Mouse (Mus musculus) right cerebral cortex, postnatal 25 days (tissue): ENCODE measurements around the gene AC124502.3.
A peak's percentile ranks its signal among the peaks of the same experiment; 100 is the strongest.
"Not testable (repeated sequence)": the region's sequence is repeated elsewhere in the genome, so short reads cannot be mapped to it uniquely, and the experiment has no call there.

Experiments
- DNase-seq: peaks from one replicate; pipeline ENCODE4 v3.0.0; 2022

Gene AC124502.3

DNA sequence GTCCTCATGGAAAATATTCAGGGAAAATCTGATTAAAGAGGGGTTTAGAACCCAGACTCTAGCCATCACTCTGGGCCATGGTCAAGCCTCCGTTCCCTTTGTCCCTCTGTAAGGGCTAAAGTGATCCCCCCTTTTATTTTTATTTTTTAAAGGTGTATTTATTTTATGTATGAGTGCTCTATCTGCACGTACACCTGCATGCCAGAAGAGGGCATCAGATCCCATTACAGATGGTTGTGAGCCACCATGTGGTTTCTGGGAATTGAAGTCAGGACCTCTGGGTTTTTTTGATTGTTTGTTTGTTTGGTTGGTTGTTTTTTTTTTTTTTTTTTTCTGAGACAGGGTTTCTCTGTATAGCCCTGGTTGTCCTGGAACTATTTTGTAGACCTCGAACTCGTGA, 47.8 kb downstream of the AC124502.3 start:
- not testable (repeated sequence) for DNase-seq

DNA sequence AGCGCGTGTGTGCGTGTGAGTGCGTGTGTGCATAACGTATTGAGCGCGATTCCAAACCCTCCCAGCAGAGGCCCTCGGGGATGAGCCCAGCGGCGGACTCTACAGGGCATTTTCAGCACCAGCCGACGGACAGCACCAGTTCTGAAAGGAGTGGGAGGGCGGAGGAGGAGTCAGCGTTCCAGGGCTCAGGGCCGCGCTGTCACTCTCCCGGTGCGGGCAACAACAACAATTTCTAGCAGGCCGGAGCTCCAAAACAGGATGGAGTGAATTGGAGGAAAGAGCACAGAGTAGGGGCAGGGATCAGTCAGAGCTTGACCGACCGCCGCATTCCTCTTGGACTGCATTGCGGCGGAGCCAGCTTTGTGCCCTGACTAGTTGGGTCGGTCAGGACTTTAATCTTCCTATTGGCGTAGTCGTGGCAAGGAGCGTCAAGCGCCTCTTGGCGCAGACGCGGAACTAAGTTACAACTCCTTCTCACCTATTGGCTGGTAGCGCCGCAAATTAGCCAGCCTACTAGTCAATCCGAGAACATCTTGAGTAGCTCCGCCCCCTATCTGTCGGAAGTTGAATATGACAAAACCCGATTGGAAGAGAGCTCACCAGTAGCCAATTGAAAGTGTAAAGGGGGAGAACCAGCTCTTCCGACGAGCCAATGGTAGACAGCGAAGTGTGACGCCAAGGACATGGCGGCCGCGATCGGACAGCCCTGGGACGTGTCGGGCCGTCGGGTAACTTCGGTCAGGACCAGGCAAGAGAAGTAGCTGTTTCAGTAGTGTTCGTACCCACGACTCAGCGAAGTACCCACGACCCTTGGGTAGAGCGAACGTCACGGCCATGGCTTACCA, 49.4 kb downstream of the AC124502.3 start, which contains the start of gene Yif1a:
Yif1a (plus strand) TSS at position 655 of the 845 bp plus-strand sequence.
- peak; percentile 92 for DNase-seq

DNA sequence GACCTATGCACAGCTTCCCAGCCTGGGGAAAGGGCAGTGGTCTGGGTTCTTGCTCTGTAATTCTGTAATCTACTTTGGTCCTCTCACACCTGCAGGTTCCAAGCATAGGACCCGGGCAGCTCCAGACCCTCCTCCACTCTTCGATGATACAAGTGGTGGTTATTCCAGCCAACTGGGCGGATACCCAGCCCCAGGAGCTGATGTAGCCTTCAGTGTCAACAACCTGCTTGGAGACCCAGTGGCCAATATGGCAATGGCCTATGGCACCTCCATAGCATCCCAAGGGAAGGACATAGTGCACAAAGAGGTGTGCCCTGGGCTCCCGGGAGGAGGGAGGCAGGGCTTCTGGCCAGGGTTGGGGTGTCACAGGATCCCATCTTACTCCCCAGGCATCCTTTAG, 50.6 kb downstream of the AC124502.3 start:
- DNase-seq = no peak

DNA sequence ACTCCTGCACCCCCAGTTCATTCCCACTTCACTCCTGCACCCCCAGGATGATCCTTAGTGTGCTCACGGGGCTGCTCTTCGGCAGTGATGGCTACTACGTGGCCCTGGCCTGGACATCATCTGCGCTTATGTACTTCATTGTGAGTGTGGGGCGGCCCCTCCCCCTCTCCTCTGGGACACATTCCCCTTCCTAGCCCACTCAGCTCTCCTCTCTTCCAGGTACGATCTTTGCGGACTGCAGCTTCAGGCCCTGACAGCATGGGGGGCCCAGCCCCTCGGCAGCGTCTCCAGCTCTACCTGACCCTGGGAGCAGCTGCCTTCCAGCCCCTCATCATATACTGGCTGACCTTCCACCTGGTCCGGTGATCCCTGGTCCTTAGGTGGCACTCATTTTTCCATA, 53.4 kb downstream of the AC124502.3 start:
- no peak for DNase-seq

DNA sequence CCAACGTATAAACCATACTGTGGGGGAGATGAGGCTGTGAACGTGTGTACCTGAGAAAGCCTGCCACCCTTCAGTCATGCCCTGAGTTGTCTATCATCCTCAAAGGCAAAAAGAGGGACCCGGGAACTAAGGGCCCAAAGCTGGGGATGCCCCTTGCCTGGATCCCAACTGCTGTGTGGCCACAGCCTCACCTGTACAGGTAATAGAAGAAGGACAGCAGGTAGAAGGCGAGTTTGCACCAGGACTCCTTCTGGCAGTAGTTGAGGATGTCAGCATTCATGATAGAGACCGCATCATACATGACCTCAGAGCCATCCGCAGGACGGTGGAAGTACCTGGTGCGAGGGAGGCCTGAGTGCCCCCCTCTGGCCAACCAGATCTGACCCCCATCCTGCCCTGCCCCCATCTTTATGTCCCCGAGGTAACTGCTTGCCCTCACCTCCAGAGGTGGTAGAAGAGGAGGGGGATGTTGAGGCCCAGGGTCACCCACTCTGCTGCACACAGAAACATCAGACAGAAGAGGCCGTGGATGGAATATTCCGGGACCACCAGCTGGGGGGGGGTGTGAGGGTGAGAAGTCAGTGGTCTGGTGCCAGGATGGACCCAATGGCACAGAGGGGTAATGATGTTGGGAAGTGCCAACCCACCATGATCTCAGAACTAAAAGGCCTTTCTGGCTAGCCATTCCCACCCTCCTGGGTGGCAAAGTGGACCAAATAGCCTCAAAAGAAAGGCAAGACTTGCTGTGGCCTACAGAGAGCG, 55.0 kb downstream of the AC124502.3 start:
- no peak for DNase-seq

DNA sequence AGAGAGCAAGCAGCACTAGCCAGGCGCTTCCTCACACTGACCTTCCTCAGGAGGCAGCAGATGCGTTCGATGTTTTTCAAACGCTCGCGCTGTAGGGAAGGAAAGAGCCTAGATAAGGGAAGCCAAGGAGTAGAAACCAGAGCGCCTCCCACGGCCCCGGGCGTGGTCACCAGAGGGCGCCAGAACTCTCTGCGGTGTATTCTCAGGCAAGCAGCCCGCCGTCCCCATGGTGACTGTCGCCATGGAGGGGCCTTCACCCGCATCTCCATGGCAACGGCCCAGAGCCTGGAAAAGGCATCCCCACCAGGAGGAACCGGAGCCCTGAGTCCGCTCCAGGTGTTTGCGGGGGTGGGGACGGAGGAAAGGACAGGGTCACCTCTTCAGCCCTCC, 55.5 kb downstream of the AC124502.3 start:
- peak; percentile 97 for DNase-seq

DNA sequence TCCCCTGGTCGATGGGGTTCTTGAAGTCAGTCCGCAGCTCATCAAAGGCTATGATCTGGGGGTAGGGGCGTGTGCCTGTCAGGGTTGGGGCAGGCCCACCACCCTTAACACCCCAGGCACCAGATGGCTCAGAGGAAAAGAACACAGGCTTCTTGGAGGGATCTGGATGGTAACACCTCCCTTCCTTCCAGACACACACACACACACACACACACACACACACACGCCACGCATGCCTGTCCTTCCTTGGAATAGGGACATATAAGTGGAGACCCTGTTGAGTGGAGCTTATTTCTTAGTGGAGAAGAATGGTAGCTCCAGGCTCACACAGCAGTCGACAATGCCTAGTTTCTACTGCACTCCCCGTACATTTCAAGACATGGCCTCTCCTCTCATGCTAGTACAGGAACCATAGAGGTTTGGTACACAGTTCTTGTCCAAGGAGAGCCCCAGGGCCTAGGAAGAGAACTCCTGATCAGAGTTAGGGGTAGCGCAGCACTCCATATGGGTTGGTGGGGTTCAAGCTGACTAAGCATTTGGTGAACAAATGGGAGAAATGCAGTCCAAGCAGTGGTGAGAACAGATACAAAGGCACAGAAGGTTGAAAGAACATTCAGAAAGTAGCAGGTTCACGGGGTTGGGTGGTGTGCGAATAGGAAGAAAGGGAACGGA, 56.2 kb downstream of the AC124502.3 start:
- DNase-seq = no peak

DNA sequence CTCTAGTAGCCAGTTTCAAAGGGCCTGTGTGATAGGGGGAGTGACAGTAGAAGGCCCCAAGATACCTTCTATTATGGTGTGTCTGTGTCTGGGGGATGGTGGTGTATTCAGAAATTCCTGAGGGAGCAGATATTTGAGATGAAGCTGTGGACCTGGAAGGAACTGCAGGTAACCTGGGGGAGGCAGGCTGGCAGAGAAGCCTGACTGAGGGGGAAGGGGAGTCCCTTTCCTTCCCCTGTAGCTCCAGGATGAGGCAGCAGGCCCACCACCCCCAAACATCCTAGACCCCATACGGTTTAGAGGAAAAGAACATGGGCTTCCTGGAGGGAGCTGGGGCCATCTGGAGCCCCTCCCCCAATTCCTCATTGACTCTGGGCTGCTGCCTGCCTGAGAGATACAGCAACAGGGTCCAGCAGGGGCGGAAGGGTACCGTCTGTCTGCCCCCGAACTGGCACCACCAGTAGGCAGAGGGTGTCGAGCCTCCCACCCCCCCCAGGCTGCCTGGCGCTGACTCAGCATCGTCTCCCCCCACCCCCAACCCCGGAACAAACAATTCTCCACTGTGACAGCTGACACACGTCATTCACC, 57.3 kb downstream of the AC124502.3 start:
- no peak for DNase-seq

DNA sequence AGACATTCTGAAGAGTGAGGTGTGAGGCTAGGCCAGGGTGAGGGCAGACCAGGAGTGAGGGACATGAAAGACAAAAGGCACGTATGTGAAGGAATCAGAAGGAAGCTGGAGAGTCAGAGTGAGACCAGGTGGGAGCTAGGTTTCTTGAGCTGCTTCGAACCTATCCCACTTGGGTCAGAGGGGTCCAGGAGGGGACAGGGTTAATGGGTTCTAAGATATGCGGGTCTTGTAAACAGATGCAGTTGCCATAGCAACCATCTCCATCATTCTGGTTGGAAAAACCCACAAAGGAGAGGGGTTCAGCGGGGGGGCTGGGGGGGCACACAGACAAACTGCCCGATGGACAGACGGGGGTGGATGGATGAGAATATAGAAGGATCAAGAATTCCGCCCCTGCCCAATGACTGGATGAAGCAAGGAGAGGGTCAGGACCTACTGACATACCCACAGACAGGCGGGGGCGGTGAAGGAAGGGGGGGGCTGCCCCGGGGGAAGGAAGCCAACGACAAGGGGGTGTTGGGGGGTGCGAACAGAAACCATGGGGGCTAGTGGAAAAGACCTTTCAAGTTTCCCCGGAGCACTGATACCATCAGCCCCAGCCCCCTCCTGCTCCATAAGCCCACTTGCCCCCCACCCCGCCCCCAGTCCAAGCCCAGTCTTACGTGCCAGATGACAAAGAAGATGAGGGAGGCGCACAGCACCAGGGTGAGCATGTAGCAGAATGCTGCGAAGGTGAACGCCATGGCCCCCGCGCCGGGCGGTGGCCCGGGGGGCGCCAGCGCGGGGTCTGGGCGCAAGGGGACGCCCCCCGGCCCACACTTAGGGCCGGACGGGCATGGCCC, 59.1 kb downstream of the AC124502.3 start:
- DNase-seq = no peak

DNA sequence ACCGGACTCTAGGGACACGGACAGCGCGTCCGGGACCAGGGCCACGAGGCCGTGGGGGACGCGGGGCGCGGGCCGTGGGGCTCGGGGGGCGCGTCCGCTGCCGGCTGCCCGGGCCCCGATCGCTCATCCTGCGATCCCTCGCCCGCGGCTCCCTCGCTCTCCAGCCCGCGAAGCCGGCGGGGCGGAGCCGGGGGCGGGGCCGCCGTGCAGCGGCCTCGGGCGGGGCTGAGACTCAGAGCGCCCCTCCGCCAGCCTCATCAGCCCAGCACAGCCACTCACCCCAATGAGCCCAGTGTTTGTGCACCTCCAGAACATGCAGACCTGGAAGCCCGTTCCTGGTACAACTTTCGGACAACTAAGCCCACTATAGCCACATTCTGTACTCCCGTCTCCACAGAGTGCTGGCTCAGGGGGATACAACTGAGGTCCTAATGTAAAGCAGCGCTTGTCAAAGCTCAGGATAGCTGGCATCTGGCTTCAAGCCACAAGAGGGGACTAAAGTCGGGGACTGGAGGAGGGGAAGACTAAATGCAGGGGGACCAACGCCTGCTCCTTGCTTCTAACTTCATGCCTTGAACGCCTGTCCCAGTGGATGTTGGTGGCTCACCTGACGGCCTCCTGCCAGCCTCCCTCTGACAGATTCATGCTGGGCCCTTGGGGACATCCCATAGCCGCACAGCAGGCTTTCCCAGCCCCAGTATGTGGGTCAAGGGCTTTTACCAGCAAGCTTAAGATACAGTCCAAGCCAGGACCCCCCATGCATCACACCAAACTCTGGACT, 59.9 kb downstream of the AC124502.3 start, which contains the start of gene Cnih2:
Cnih2 (minus strand) TSS at position 159 of the 781 bp plus-strand sequence.
- peak; percentile 83 for DNase-seq
